Mouse (Mus musculus) olfactory bulb, adult 2 months (tissue): ENCODE measurements at regions not wholly inside any gene's neighbourhood (a gene's known extent, or its start where the extent isn't known, plus 50 kb on each side); places are given as distances from the start of the nearest gene placed in this dataset.

Experiments
- H3K27ac ChIP-seq: fragments of 200-500 bp; 2 replicates; pipeline ENCODE4 v1.5.1; 2012; ENCODE audit warnings: low read depth, low read length; ENCODE audit not compliant: insufficient read depth
- H3K4me1 ChIP-seq: fragments of 200-500 bp; 2 replicates; pipeline ENCODE4 v1.6.1; 2012; ENCODE audit warnings: low read length; ENCODE audit not compliant: control insufficient read depth, insufficient read depth
- H3K4me3 ChIP-seq: fragments of 200-500 bp; 2 replicates; pipeline ENCODE4 v1.5.1; 2012; ENCODE audit warnings: mild to moderate bottlenecking, low read depth, low read length, moderate library complexity; ENCODE audit not compliant: insufficient read depth
- CTCF ChIP-seq: fragments of 200-500 bp; IDR thresholded peaks from 2 replicates; pipeline ENCODE4 v1.5.1; 2012; ENCODE audit warnings: low read depth, mild to moderate bottlenecking, low read length, moderate library complexity; ENCODE audit not compliant: insufficient read depth
- POLR2A ChIP-seq: fragments of 200-500 bp; IDR thresholded peaks from 2 replicates; pipeline ENCODE4 v1.6.1; 2012; ENCODE audit warnings: mild to moderate bottlenecking, low read depth, low read length, moderate library complexity; ENCODE audit not compliant: insufficient read depth
- WGBS: fragments of 180-500 bp; shearing (Covaris S2); methylation state at CpG from one replicate; pipeline ENCODE4 v1.1.7; 2018; 5-methylcytosine and 5-hydroxymethylcytosine counted together

DNA sequence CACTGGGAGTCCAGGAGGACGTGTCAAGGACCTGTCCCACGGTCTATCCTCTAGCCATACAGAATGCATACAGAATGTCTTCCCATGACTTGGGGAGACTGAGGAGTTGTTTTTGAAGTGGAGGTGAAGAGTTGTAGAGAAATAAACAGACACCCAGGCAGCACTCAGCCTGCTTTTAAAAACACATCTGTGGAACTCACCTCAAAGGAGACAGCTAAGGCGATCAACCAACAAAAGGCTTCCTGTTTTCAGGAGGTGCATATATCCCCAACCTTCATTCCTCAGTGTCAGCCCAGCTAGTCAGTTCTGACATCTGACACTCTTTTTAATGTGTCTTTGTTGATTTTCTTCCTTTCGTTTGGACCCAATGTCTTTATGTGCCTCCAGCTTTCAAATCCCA, 78.6 kb upstream of the Rasgrp1 start:
- TF ChIP-seq POLR2A (no peak), CTCF (no peak)
- 80% methylated on average over 4 of the region's 4 CpGs for WGBS
- Histone ChIP-seq H3K4me1 (peaks cover 7% of the 10 kb centered on the region), H3K4me3 (no peak overlapping the region), H3K27ac (0 out of 2 replicates have a peak overlapping the region, but pooled peaks have one; percentile 40)

DNA sequence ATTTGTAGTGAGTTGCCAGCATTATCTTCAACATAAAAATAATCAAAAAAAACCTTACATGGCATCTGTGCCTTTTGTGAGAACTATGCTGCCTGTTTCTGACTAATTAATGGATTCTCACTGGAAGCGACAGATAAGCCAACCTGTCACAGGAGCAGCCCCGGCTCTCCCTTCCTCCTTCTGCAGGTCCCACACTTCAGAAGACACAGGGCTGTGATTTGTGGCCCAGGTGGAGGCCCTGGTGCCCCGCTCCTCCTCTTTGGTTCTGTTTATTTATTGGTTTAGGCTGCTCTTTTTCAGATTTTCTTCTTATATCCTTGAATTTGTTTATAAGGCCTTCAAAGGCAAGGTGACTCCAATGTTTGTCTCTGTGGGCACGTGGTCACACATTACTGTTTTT, 80.0 kb upstream of the Rasgrp1 start:
- H3K4me1 ChIP-seq, result peaks cover 3% of the 10 kb centered on the region
- 79% methylated on average over 4 of the region's 4 CpGs for WGBS
- TF ChIP-seq POLR2A (no peak), CTCF (no peak)
- no peak overlapping the region for H3K4me3 ChIP-seq
- no peak overlapping the region for H3K27ac ChIP-seq

DNA sequence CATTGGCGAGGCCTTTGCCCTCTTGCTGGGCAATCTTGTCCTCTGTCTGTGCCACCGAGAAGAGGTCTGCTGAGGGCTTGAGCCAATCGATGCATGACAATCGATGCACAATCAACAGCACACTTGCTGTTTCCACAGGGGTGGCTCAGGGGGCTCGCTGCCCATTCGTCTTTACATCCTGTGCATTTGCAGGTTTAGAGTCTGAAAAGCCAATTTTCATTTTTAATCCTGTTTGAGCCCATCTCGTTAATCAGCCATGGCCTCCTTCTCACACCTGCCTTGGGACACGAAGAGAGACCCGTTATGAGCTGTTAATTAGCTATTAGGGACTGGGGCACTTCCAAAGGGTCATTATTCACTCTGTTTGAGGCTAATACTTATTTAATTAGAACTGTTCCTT, 86.4 kb upstream of the Rasgrp1 start:
- H3K27ac ChIP-seq, result no peak overlapping the region
- no peak overlapping the region for H3K4me3 ChIP-seq
- 51% methylated on average over 9 of the region's 9 CpGs for WGBS
- peaks cover 9% of the 10 kb centered on the region for H3K4me1 ChIP-seq
- TF ChIP-seq POLR2A (no peak), CTCF (no peak)

DNA sequence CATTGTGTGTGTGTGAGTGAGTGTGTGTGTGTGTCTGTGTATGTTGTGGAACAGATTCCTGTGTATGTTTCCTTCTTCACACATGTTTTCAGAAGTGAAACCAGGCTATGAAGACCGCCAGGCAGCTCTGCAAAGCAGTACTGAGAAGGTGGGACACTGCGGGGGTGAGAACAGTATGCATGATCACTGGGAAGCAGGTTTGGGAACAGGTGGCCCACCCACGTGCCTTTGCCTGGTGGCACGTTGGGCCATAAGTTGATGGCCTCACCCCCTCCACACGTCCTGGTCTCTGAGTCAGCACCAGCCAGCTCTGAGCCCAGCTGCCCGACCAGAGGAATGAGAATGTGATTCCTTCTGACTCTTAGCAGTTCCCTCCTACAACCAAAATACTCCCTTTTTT, 89.2 kb upstream of the Rasgrp1 start:
- WGBS, result 37% methylated on average over 6 of the region's 6 CpGs
- TF ChIP-seq POLR2A, result no peak
- TF ChIP-seq CTCF, result no peak

DNA sequence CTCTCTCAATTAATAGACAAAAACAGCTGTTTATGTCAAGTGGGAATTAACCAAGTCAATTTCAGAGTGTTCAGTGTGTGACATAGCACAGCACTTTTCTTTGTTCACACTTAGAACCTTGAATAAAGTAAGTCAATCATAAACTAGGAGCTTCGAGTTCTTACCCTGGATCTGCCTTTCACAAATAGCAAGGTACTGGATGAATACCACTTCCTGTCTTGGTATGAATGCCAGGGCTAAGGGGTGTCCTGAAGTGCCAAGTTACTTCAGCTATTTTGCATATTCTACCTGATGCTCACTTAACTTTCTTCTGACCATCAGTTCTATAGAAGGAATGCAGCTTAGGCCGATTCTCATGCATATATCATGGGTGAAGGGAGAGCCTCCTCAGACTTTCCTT, 90.1 kb upstream of the Rasgrp1 start:
- WGBS, result 81% methylated on average over 2 of the region's 2 CpGs
- Histone ChIP-seq H3K4me1 (peaks cover 13% of the 10 kb centered on the region), H3K27ac (0 out of 2 replicates have a peak overlapping the region, but pooled peaks have one; percentile 10), H3K4me3 (no peak overlapping the region)
- TF ChIP-seq POLR2A, result no peak
- no peak for TF ChIP-seq CTCF

More for the DNA sequence above, 89.2 kb upstream of the Rasgrp1 start:
- H3K27ac ChIP-seq, result peak overlapping the region; percentile 60
- H3K4me3 ChIP-seq, result no peak overlapping the region
- H3K4me1 ChIP-seq, result peaks cover 10% of the 10 kb centered on the region

DNA sequence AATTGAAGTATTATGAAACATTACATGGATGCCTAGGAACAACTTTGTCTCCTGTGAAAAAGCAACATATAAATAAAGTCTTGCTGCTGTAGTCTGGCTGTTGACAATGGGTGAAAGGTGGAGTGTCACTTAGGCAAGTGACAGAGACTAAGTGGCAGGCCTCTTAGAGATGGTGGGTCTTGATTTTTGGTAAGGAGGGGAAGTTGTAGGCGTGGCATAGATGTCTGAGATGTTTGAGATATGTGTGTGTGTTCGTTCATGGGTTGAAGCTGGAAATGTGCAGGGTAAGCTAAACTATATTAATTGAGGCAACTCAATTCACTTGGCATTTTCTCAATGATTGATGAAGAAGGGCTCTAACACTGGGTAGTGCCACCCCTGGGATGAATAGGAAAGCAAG, 90.7 kb upstream of the Rasgrp1 start:
- WGBS, result 90% methylated on average over 2 of the region's 2 CpGs
- TF ChIP-seq CTCF (no peak), POLR2A (no peak)
- H3K4me3 ChIP-seq, result no peak overlapping the region
- peaks cover 13% of the 10 kb centered on the region for H3K4me1 ChIP-seq
- H3K27ac ChIP-seq, result no peak overlapping the region

DNA sequence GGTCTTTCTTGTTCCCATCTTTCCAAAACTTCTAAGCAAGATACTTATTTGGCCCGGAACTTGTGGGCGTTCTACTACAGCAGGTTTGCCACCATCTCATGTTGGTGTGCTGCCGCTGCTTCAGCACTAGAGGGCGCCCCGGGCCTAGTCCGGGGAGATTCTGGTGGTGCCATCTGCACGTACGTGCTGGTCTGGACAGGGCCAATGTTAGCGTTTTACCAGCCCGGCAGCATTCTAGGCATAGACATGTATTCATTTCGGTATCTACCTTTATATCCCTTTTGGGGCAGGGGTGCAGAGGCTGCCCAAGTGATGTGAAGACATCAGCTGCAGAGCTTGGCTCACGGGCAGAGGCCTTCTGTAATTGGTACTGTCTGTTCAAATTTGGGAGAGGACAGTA, 95.3 kb upstream of the Rasgrp1 start:
- Histone ChIP-seq H3K4me3 (no peak overlapping the region), H3K4me1 (peaks cover 8% of the 10 kb centered on the region), H3K27ac (no peak overlapping the region; the same call in 1 of the 2 replicates)
- 87% methylated on average over 12 of the region's 12 CpGs for WGBS
- TF ChIP-seq POLR2A, result no peak
- no peak for TF ChIP-seq CTCF

DNA sequence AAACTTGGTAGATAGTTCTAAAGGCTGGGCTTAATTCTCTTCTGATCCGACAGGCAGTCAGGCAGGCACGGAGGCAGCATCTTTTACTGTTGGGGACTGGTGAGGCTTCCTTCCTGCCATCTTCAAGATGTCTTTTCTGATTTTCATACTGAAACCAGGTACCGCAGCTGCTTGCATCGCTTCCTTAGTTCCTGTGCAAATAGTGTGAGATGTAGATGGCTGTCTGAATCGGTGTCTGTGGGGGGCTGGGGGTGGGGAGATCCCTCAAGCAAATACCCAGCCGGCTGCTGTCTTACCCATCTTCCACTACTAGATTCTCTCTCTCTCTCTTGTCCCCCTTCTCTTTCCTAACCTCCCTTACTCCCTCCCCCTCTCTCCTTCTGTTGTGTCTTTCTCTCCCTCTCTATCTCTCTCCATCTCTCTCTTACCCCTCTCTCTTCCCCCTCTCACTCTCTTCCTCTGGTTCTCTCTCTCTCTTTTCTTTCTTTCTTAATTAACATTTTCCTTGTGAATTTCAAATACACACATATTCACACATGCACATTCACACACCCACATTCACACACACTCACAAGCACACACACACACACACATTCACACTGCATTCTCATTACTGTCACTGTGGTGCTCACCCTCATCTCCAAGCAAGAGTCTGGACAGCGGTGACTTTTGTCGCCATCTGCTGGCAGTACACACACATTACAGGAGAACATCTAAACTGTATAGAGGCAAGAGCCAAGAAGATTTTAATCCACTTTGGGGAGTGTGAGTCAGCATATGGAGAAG, 96.0 kb upstream of the Rasgrp1 start:
- TF ChIP-seq CTCF (no peak), POLR2A (no peak)
- peaks cover 8% of the 10 kb centered on the region for H3K4me1 ChIP-seq
- no peak overlapping the region for H3K4me3 ChIP-seq
- 58% methylated on average over 8 of the region's 8 CpGs for WGBS
- H3K27ac ChIP-seq, result no peak overlapping the region; the same call in 1 of the 2 replicates

DNA sequence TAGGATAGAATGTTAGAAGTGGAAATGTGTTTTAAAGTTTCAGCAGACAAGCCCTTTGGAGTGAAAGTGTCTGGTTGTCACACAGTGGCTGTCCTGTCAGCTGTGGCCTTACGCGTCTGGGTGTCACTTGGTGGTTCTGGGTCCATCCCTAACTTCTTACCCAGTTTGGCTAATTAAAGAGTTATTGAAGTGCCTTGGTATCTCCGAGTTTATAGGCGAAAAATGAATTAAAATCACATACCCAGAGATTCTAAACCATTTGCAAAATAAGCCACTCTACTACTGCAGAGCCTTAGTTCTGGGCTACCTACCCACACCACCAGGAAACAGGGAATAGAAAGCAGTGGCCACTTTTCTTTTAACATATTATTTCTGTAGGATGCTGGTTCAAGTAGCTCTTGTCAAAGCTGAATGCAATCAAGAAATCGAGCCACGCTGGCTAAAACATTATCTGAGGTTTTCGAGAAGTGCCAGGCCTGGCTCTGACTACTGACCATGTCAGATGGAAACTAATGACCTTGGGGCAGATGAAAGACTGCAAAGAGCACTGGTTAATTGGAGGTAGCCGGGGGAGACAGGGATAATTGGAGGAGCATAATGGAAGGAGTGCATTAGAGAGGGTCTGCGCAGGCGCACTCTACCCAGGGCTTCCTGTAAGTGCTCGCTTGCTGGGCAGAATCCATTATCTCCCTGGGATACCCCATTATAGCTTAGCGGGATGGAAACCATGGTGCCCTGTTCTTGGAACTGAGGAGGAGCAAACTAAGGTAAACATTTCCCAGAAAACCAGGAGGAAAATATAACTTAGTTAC, 96.8 kb upstream of the Rasgrp1 start:
- Histone ChIP-seq H3K4me1 (peaks cover 8% of the 10 kb centered on the region), H3K27ac (no peak overlapping the region), H3K4me3 (no peak overlapping the region)
- TF ChIP-seq POLR2A, result no peak
- no peak for TF ChIP-seq CTCF
- WGBS, result 42% methylated on average over 12 of the region's 12 CpGs
